Mouse (Mus musculus): ENCODE results near the gene Wdr27.

Wdr27 gene

DNA sequence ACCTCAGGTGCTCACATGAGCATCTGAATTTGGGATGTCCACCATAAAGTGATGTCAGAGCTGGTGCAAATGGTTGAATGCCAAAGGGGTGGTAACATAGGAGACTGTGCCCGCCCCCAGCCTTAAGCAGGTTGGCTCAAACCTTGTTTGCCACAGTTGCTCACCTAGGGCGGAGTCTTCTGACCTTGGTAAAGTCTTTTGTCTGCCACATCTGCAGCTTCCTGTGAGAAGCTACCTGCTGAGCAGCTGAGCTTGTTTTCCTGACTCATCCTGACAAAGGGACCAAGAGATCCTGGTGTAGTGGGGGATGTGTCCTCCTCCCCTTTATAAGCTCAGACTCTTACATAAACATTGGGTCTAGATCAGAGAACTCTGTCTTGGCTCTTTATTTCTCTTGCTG, 125.0 kb downstream of the Wdr27 start:
- DNase-seq (ENCODE audit: low spot score): no peak

DNA sequence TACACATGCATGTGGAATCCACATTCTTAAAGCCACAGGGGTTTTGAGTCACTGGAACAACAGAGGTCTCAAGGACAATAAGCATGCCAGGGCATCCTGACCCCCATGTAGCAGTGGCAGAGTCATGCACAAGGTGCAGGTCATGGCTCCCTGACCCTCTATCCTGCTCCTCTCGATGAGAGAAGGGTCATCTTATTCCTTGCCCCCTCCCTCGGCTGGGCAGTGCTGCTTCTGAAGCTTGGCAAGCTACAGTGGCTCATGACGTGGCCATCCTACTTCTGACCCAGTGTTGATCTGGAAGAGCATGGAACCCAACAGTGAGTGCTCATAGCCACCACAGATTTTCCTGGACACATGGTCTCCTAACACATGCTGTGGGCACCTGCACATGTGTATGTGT, 126.9 kb downstream of the Wdr27 start:
- no peak for DNase-seq (ENCODE audit: low spot score)

DNA sequence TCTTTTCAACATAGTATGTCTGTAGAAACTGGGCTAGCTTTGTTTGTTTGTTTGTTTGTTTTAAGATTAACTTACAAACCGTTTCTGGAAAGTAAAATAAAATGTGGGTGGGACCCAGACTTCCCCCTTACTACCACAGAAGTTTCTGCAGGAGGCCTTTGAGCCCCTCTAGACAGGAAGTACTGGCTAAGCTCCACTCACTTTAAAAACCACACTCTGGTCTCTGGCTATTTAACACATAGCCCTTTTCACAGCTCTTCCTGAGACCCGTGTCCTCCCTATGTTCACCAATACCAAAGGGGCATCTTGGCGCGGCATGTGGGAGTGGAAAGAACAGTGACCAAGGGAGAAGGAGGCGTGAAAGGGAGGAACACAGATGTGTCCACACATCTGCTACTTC, 127.7 kb downstream of the Wdr27 start:
- no peak for DNase-seq (ENCODE audit: low spot score)

DNA sequence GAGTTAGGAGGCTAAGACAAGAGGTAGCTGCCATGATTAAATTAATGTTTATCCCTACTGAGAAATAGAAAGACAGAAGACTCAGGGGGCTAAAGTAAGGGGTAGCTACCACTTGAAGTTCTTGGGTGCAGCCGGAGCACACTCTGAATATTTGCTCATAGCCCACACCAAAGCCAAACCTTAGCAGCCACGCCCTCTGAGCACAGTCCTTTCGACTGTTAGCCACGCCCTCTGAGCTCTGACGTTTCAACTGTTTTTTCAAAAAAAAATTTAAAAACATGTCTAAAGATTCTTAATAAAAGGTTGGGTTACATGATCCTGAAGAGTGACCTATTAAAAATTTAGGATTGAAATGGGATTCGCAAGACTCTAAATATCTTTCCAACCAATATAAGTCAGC, 130.3 kb downstream of the Wdr27 start:
- no peak for DNase-seq (ENCODE audit: low spot score)

DNA sequence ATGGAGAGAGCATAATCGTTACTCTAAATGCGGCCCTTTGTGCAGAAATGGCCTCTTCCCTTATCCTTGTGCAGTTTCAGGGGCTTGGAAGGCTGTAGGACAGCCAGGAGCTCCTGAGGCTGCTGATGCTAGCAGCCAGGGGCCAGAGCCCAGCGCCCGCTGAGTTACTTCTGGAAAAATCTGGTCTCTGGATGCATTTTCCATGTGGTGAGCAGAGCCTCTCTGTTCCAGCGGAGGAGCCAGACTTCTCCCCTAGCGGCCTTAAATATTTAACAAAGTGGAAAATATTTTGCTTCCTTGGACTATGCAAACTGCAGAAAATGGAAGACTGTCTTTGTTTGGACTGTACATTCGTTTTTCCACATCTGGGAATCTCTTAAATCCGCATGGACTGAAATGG, 130.9 kb downstream of the Wdr27 start:
- no peak for DNase-seq (ENCODE audit: low spot score)

DNA sequence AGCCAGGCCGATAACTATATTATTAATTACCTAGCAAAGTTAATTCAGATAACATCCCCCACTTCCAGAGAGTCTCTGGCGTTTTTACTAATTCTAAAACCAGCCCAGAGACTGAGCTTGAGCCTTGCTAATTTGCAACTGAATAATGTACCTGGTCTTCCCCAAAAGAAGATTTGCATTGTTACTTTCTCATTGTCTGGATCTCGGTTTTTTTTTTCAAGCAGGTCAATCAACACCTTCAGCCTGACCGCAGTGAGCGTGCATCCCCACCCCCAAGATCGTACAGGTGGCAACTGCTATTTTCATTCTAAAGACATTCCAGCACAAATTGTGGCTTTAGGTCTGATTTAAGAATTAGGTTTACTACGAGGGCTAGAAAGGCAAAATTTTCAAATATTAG, 136.2 kb downstream of the Wdr27 start:
- no peak for DNase-seq (ENCODE audit: low spot score)

DNA sequence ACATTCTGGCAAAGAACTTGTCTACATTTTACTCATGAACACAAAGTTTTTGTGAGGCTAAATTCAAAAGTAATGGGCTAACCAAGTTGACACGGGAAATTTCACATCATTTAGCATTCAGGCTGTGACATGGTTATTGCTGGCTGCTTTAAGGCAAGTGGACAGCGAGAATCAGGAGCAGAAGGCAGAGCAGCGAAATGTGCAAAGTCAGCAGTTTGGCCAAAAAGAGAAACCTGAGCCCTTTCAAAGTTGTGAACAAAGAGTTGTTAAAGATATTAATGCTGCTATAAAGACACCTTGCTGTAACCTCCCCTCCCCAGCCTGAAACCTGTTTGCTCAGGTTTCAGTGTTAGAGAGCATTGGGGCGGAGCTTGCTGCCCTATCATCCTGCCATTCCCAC, 143.7 kb downstream of the Wdr27 start:
- DNase-seq (ENCODE audit: low spot score): no peak

DNA sequence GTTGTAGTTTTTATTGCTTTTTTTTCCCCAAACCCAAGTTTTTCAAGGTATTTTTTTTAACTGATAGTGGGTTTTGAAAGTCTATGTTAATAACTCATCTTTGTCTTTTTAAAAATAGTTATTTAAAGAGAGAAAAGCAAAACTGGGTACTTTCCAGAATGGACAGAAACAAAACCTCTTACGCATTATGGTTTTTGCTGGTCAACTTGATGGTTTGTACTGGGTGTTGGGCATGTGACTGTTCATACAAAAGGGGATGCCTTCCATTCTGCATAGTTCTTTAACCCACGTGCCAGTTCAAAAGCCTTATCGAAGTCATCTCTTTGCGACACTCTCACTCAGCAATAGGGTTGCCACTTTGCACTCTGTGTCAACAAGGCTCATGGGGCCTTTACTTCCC, 147.9 kb downstream of the Wdr27 start:
- no peak for DNase-seq (ENCODE audit: low spot score)

DNA sequence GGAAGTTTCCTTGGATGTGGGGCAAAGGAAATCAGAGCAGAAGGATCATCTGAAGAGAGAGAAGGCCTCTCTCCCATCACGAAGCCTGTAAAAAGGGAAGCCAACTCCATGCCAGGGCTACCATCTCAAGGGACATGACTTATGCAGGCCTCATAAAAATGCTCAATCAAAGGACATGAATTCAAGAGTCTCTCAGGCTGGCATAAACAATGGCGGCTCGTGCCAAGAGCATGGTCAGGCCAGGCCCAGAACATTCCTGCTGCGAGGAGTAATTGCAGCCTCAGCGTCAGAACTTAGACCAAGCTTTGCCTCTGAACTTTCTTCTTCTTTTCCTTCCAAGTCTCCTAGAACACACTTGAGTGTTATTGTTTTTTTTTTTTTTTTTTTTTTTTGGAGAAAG, 163.6 kb downstream of the Wdr27 start:
- no peak for DNase-seq (ENCODE audit: low spot score)

DNA sequence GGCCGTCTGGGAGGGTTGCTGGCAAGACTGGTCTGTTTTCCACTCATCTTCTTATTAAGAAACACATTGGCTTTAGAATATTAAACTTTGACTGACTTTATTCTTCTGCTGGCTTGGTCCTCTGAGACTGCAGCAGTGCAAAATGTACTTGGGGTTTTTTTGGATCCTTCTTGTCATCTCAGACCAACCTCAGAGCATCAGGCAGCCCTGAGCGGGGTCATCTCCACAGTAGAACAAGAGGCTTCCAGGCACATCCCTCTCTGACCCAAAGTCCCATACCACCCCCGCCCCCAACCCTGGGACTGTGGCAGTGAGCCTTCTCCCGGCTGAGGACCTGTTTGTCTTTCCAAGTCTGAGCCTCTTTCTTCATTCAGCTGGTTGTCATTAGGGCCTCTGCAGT, 171.6 kb downstream of the Wdr27 start:
- DNase-seq (ENCODE audit: low spot score): no peak

DNA sequence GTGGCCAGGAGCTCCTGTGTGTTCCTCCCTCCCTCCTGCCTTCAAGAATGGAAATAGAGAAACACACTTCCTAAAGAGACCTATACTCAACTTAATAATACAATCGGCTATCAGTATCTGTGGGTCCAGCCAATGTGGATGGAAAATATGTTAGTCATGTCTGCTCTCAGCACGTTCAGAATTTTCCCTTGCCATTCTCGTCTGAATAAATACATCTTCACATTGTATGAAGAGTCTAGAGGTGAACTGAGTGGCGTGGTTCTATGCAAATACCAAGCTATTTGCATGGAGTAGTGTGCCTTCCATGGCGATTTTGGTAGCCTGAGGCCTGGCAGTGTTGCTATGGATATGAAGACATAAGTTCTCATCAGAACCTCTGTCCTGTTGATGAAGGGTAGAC, 172.6 kb downstream of the Wdr27 start:
- no peak for DNase-seq (ENCODE audit: low spot score)

Measured in layer of hippocampus, adult 11-12 months (tissue).